Mouse (Mus musculus): ENCODE measurements around the gene Prkce.

GRCm38 (mm10) chr17:86412141-86412540, 244.6 kb downstream of the Prkce start:
- TF ChIP-seq CTCF (IDR thresholded peaks at IDR 0.05; ENCODE audit: low read depth) (no peak), EP300 (IDR thresholded peaks at IDR 0.05; ENCODE audit: low read depth) (no peak)
